Mouse (Mus musculus) gastrocnemius, postnatal 10 days (tissue): ENCODE data around the gene Rxfp4. TPM values are rescaled to one million over a fixed set of nuclear protein-coding genes. Genes with fewer than 3 reads are reported as not detected.

Experiments
- DNase-seq: peaks from one replicate; pipeline ENCODE4 v3.0.0; 2021; ENCODE audit warnings: mixed read lengths
- total RNA-seq, 2 experiments: library from RNA; stranded (reverse); gene quantifications; 2 replicates each; pipeline ENCODE4 v1.2.3; 2021

Gene Rxfp4
- total RNA-seq, 2 experiments from 2014 or later = not detected

- no peak for DNase-seq
Measured at GRCm38 (mm10) chr3:88651669-88652618, 998 bp downstream of the Rxfp4 start.

GRCm38 (mm10) chr3:88650713-88651504 is 2.0 kb downstream of the Rxfp4 start:
- DNase-seq = no peak

GRCm38 (mm10) chr3:88649967-88650366 is 3.0 kb downstream of the Rxfp4 start:
- no peak for DNase-seq

- DNase-seq = no peak
Measured at GRCm38 (mm10) chr3:88649186-88649585, 3.8 kb downstream of the Rxfp4 start.

- DNase-seq = no peak
Measured at GRCm38 (mm10) chr3:88648452-88649168, 4.3 kb downstream of the Rxfp4 start.

- DNase-seq = no peak
Measured at GRCm38 (mm10) chr3:88647779-88648413, 5.0 kb downstream of the Rxfp4 start.

GRCm38 (mm10) chr3:88647076-88647475 is 5.9 kb downstream of the Rxfp4 start:
- DNase-seq = no peak

GRCm38 (mm10) chr3:88646426-88646995 is 6.4 kb downstream of the Rxfp4 start:
- DNase-seq = no peak

- no peak for DNase-seq
Measured at GRCm38 (mm10) chr3:88645937-88646336, 7.0 kb downstream of the Rxfp4 start.

- no peak for DNase-seq
Measured at GRCm38 (mm10) chr3:88643078-88643477, 9.9 kb downstream of the Rxfp4 start.

- DNase-seq = no peak
Measured at GRCm38 (mm10) chr3:88640676-88641075, 12.3 kb downstream of the Rxfp4 start.

GRCm38 (mm10) chr3:88639239-88639638 is 13.7 kb downstream of the Rxfp4 start:
- no peak for DNase-seq

GRCm38 (mm10) chr3:88637134-88637533 is 15.8 kb downstream of the Rxfp4 start:
- no peak for DNase-seq

GRCm38 (mm10) chr3:88636555-88636986 is 16.4 kb downstream of the Rxfp4 start:
- no peak for DNase-seq

GRCm38 (mm10) chr3:88635506-88636275 is 17.3 kb downstream of the Rxfp4 start:
- DNase-seq = no peak

- DNase-seq = no peak
Measured at GRCm38 (mm10) chr3:88633056-88633455, 19.9 kb downstream of the Rxfp4 start.

GRCm38 (mm10) chr3:88631921-88632587 is 20.9 kb downstream of the Rxfp4 start:
- no peak for DNase-seq

- DNase-seq = no peak
Measured at GRCm38 (mm10) chr3:88630849-88631341, 22.0 kb downstream of the Rxfp4 start.

- DNase-seq = peak; percentile 60
Measured at GRCm38 (mm10) chr3:88630018-88630417, 22.9 kb downstream of the Rxfp4 start.

- DNase-seq = no peak
Measured at GRCm38 (mm10) chr3:88629244-88629643, 23.7 kb downstream of the Rxfp4 start.
